Mouse (Mus musculus): Measurements from ENCODE around the gene Pum3. TPM values are rescaled to one million over a fixed set of nuclear protein-coding genes. Genes with fewer than 3 reads are reported as not detected.

Pum3 gene
- polyA plus RNA-seq, 1 experiment from 2014 or later = 45.5 TPM

- Histone ChIP-seq H3K4me1 (replicated peaks; ENCODE audit: control insufficient read depth, insufficient read depth) (no peaks in the 10 kb centered on the region), H3K4me3 (ENCODE audit: low read depth, low read length) (no peak overlapping the region), H3K9ac (ENCODE audit: low read length) (no peak overlapping the region), H3K27me3 (ENCODE audit: control insufficient read depth, insufficient read depth, low read length) (no peaks in the 10 kb centered on the region), H3K9me3 (ENCODE audit: control insufficient read depth, low read length) (no peaks in the 10 kb centered on the region), H3K4me2 (replicated peaks; ENCODE audit: low read depth) (no peak overlapping the region), H3K27ac (replicated peaks) (no peak overlapping the region), H3K36me3 (ENCODE audit: control insufficient read depth, insufficient read depth, low read length) (peaks cover 17% of the 10 kb centered on the region)
- no peak for DNase-seq (ENCODE audit: low spot score)
- no peak for ATAC-seq (ENCODE audit: low FRiP score, low TSS enrichment)
- TF ChIP-seq CTCF (IDR thresholded peaks at IDR 0.05; ENCODE audit: low read depth) = no peak
- TF ChIP-seq EP300 (optimal IDR thresholded peaks at IDR 0.05) = no peak
- WGBS = 92% methylated on average over 4 of the region's 4 CpGs
Observed at GRCm38 (mm10) chr19:27417375-27417774, 12.2 kb downstream of the Pum3 start.

- WGBS = 56% methylated on average over 11 of the region's 11 CpGs
Observed at GRCm38 (mm10) chr19:27416569-27416968, 13.1 kb downstream of the Pum3 start.

GRCm38 (mm10) chr19:27411340-27411739 is 18.3 kb downstream of the Pum3 start:
- H3K9ac ChIP-seq (ENCODE audit: low read length) = no peak overlapping the region
- TF ChIP-seq EP300 (optimal IDR thresholded peaks at IDR 0.05) = no peak
- no peak for ATAC-seq (ENCODE audit: low FRiP score, low TSS enrichment)
- H3K9me3 ChIP-seq (ENCODE audit: control insufficient read depth, low read length) = no peaks in the 10 kb centered on the region
- no peak for DNase-seq (ENCODE audit: low spot score)
- H3K36me3 ChIP-seq (ENCODE audit: control insufficient read depth, insufficient read depth, low read length) = peaks cover 6% of the 10 kb centered on the region; the same call in 1 of the 2 replicates
- H3K4me3 ChIP-seq (ENCODE audit: low read depth, low read length) = no peak overlapping the region
- no peaks in the 10 kb centered on the region for H3K27me3 ChIP-seq (ENCODE audit: control insufficient read depth, insufficient read depth, low read length)
- 82% methylated on average over 4 of the region's 4 CpGs for WGBS
- no peak overlapping the region for H3K27ac ChIP-seq (replicated peaks)
- no peak overlapping the region for H3K4me2 ChIP-seq (replicated peaks; ENCODE audit: low read depth)
- no peaks in the 10 kb centered on the region for H3K4me1 ChIP-seq (replicated peaks; ENCODE audit: control insufficient read depth, insufficient read depth)

More at GRCm38 (mm10) chr19:27416569-27416968, 13.1 kb downstream of the Pum3 start:
- ATAC-seq (ENCODE audit: low FRiP score, low TSS enrichment) (0 out of 2 replicates have a peak, but pooled peaks have one; percentile 56), DNase-seq (ENCODE audit: low spot score) (peak; percentile 76)
- no peak overlapping the region for H3K4me3 ChIP-seq (ENCODE audit: low read depth, low read length)
- no peak overlapping the region for H3K27ac ChIP-seq (replicated peaks)
- peaks cover 19% of the 10 kb centered on the region for H3K36me3 ChIP-seq (ENCODE audit: control insufficient read depth, insufficient read depth, low read length)
- no peaks in the 10 kb centered on the region for H3K4me1 ChIP-seq (replicated peaks; ENCODE audit: control insufficient read depth, insufficient read depth)
- H3K4me2 ChIP-seq (replicated peaks; ENCODE audit: low read depth) = no peak overlapping the region
- H3K9me3 ChIP-seq (ENCODE audit: control insufficient read depth, low read length) = no peaks in the 10 kb centered on the region
- no peaks in the 10 kb centered on the region for H3K27me3 ChIP-seq (ENCODE audit: control insufficient read depth, insufficient read depth, low read length)
- H3K9ac ChIP-seq (ENCODE audit: low read length) = no peak overlapping the region
- TF ChIP-seq CTCF (IDR thresholded peaks at IDR 0.05; ENCODE audit: low read depth) = peak; percentile 85
- TF ChIP-seq EP300 (optimal IDR thresholded peaks at IDR 0.05) = no peak

DNA sequence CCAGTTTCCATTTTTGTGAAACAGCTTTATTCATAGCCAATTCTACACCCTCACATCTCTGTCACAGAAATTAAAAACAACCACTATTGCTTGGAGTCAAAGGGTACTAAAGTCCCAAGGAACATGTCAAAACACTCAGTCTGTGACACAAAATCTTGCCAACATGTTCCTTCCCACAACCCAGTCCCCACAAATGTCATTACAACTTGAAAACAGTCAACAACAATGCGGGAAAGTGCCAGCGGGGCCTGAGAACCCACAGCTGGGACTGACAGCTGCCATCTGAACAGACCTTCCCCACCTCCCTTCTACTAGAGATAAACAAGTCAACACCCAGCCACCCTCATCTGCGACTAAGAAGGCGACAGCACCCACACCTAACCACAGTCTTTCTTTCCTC is 18.9 kb downstream of the Pum3 start:
- no peaks in the 10 kb centered on the region for H3K4me1 ChIP-seq (replicated peaks; ENCODE audit: control insufficient read depth, insufficient read depth)
- no peaks in the 10 kb centered on the region for H3K9me3 ChIP-seq (ENCODE audit: control insufficient read depth, low read length)
- H3K4me3 ChIP-seq (ENCODE audit: low read depth, low read length) = no peak overlapping the region
- DNase-seq (ENCODE audit: low spot score) (no peak), ATAC-seq (ENCODE audit: low FRiP score, low TSS enrichment) (no peak)
- no peaks in the 10 kb centered on the region for H3K27me3 ChIP-seq (ENCODE audit: control insufficient read depth, insufficient read depth, low read length)
- H3K4me2 ChIP-seq (replicated peaks; ENCODE audit: low read depth) = no peak overlapping the region
- peaks cover 4% of the 10 kb centered on the region; the same call in 1 of the 2 replicates for H3K36me3 ChIP-seq (ENCODE audit: control insufficient read depth, insufficient read depth, low read length)
- H3K9ac ChIP-seq (ENCODE audit: low read length) = no peak overlapping the region
- TF ChIP-seq CTCF (IDR thresholded peaks at IDR 0.05; ENCODE audit: low read depth) = no peak
- TF ChIP-seq EP300 (optimal IDR thresholded peaks at IDR 0.05) = no peak
- 88% methylated on average over 4 of the region's 4 CpGs for WGBS
- no peak overlapping the region for H3K27ac ChIP-seq (replicated peaks)

- no peaks in the 10 kb centered on the region for H3K4me1 ChIP-seq (replicated peaks; ENCODE audit: control insufficient read depth, insufficient read depth)
- ATAC-seq (ENCODE audit: low FRiP score, low TSS enrichment) (no peak), DNase-seq (ENCODE audit: low spot score) (no peak)
- H3K4me3 ChIP-seq (ENCODE audit: low read depth, low read length) = no peak overlapping the region
- no peak overlapping the region for H3K9ac ChIP-seq (ENCODE audit: low read length)
- H3K9me3 ChIP-seq (ENCODE audit: control insufficient read depth, low read length) = no peaks in the 10 kb centered on the region
- H3K36me3 ChIP-seq (ENCODE audit: control insufficient read depth, insufficient read depth, low read length) = peaks cover 4% of the 10 kb centered on the region; the same call in 1 of the 2 replicates
- no peak overlapping the region for H3K27ac ChIP-seq (replicated peaks)
- no peaks in the 10 kb centered on the region for H3K27me3 ChIP-seq (ENCODE audit: control insufficient read depth, insufficient read depth, low read length)
- TF ChIP-seq CTCF (IDR thresholded peaks at IDR 0.05; ENCODE audit: low read depth) (no peak), EP300 (optimal IDR thresholded peaks at IDR 0.05) (no peak)
- H3K4me2 ChIP-seq (replicated peaks; ENCODE audit: low read depth) = no peak overlapping the region
Observed at GRCm38 (mm10) chr19:27409782-27410181, 19.8 kb downstream of the Pum3 start.

GRCm38 (mm10) chr19:27409196-27409595 is 20.4 kb downstream of the Pum3 start:
- no peak overlapping the region for H3K9ac ChIP-seq (ENCODE audit: low read length)
- peaks cover 4% of the 10 kb centered on the region; the same call in 1 of the 2 replicates for H3K36me3 ChIP-seq (ENCODE audit: control insufficient read depth, insufficient read depth, low read length)
- ATAC-seq (ENCODE audit: low FRiP score, low TSS enrichment) = no peak
- H3K4me3 ChIP-seq (ENCODE audit: low read depth, low read length) = no peak overlapping the region
- H3K4me1 ChIP-seq (replicated peaks; ENCODE audit: control insufficient read depth, insufficient read depth) = no peaks in the 10 kb centered on the region
- no peaks in the 10 kb centered on the region for H3K27me3 ChIP-seq (ENCODE audit: control insufficient read depth, insufficient read depth, low read length)
- no peak for TF ChIP-seq EP300 (optimal IDR thresholded peaks at IDR 0.05)
- no peak for TF ChIP-seq CTCF (IDR thresholded peaks at IDR 0.05; ENCODE audit: low read depth)
- H3K9me3 ChIP-seq (ENCODE audit: control insufficient read depth, low read length) = no peaks in the 10 kb centered on the region
- H3K4me2 ChIP-seq (replicated peaks; ENCODE audit: low read depth) = no peak overlapping the region
- DNase-seq (ENCODE audit: low spot score) = no peak
- 90% methylated on average over 4 of the region's 4 CpGs for WGBS
- H3K27ac ChIP-seq (replicated peaks) = no peak overlapping the region

All from stomach, postnatal 0 days (tissue).